Mouse (Mus musculus) G1E (cell line): ENCODE measurements around the gene Keap1.

Experiments
- CTCF ChIP-seq: IDR thresholded peaks from 2 replicates; pipeline ENCODE4 v1.5.1; 2012; ENCODE audit warnings: low read depth, low read length, inconsistent platforms, mixed read lengths
- GATA1 ChIP-seq: IDR thresholded peaks from 2 replicates; pipeline ENCODE4 v1.6.1; 2012; ENCODE audit warnings: borderline replicate concordance, low read length, inconsistent platforms, mixed read lengths
- GATA2 ChIP-seq: IDR thresholded peaks from 2 replicates; pipeline ENCODE4 v1.6.1; 2012; ENCODE audit warnings: low read depth, low read length, inconsistent platforms, borderline replicate concordance
- TAL1 ChIP-seq: conservative IDR thresholded peaks from 2 replicates; pipeline ENCODE4 v1.6.1; 2012; ENCODE audit warnings: low read depth, low read length, inconsistent platforms, mixed read lengths

GRCm38 (mm10) chr9:21231551-21231950, 7.6 kb downstream of the Keap1 start:
- TF ChIP-seq GATA2: no peak
- TF ChIP-seq TAL1: no peak
- no peak for TF ChIP-seq CTCF
- no peak for TF ChIP-seq GATA1
